Mouse (Mus musculus) erythroblast, embryonic 14.5 days (primary cell): ENCODE measurements around the gene Sctr. TPM values are rescaled to one million over a fixed set of nuclear protein-coding genes. Genes with fewer than 3 reads are reported as not detected.

Experiments used
- H3K27me3 ChIP-seq: 2 replicates; pipeline ENCODE4 v1.6.1; 2012; ENCODE audit warnings: inconsistent platforms; ENCODE audit not compliant: control insufficient read depth
- H3K36me3 ChIP-seq: 2 replicates; pipeline ENCODE4 v1.6.1; 2012; ENCODE audit warnings: mild to moderate bottlenecking, inconsistent platforms; ENCODE audit not compliant: control insufficient read depth
- H3K4me1 ChIP-seq: 2 replicates; pipeline ENCODE4 v1.6.1; 2012; ENCODE audit warnings: inconsistent platforms; ENCODE audit not compliant: control insufficient read depth
- H3K4me3 ChIP-seq: replicated peaks from 2 replicates; pipeline ENCODE3; 2012; ENCODE audit warnings: moderate library complexity, mild to moderate bottlenecking, inconsistent platforms
- H3K9me3 ChIP-seq: 2 replicates; pipeline ENCODE4 v1.6.1; 2012; ENCODE audit warnings: low read length, inconsistent platforms, mixed read lengths; ENCODE audit not compliant: control insufficient read depth
- GATA1 ChIP-seq: IDR thresholded peaks from 2 replicates; pipeline ENCODE4 v1.6.1; 2012; ENCODE audit warnings: low read length, inconsistent platforms, mixed read lengths
- TAL1 ChIP-seq: IDR thresholded peaks from 3 replicates; pipeline ENCODE4 v1.6.1; 2012; ENCODE audit warnings: low read length, inconsistent platforms, mixed read lengths
- polyA plus RNA-seq: library from polyadenylated mRNA; stranded (reverse); fragments of >175 nt; gene quantifications from 2 replicates; pipeline ENCODE4 v1.2.3, GENCODE M21; 2012

The Sctr gene
- polyA plus RNA-seq, 1 experiment = not detected

GRCm38 (mm10) chr1:120037021-120037683 is 30.5 kb downstream of the Sctr start:
- H3K4me1 ChIP-seq = no peaks in the 10 kb centered on the region
- H3K27me3 ChIP-seq = no peaks in the 10 kb centered on the region
- no peaks in the 10 kb centered on the region for H3K36me3 ChIP-seq
- no peak overlapping the region for H3K4me3 ChIP-seq
- TF ChIP-seq GATA1 (no peak), TAL1 (no peak)
- H3K9me3 ChIP-seq = no peaks in the 10 kb centered on the region

- no peak overlapping the region for H3K4me3 ChIP-seq
- TF ChIP-seq TAL1 = no peak
- no peaks in the 10 kb centered on the region for H3K4me1 ChIP-seq
- no peaks in the 10 kb centered on the region for H3K27me3 ChIP-seq
- no peaks in the 10 kb centered on the region for H3K9me3 ChIP-seq
- H3K36me3 ChIP-seq = no peaks in the 10 kb centered on the region
Observed at GRCm38 (mm10) chr1:120038594-120038993, 31.9 kb downstream of the Sctr start.

GRCm38 (mm10) chr1:120042421-120042820 is 35.7 kb downstream of the Sctr start:
- H3K27me3 ChIP-seq = no peaks in the 10 kb centered on the region
- H3K4me3 ChIP-seq = no peak overlapping the region
- H3K4me1 ChIP-seq = no peaks in the 10 kb centered on the region
- no peak for TF ChIP-seq GATA1
- no peak for TF ChIP-seq TAL1
- H3K9me3 ChIP-seq = no peaks in the 10 kb centered on the region
- H3K36me3 ChIP-seq = no peaks in the 10 kb centered on the region

- TF ChIP-seq GATA1 = no peak
- Histone ChIP-seq H3K27me3 (no peaks in the 10 kb centered on the region), H3K36me3 (no peaks in the 10 kb centered on the region), H3K4me3 (no peak overlapping the region), H3K4me1 (no peaks in the 10 kb centered on the region), H3K9me3 (no peaks in the 10 kb centered on the region)
Observed at GRCm38 (mm10) chr1:120044584-120044983, 37.9 kb downstream of the Sctr start.

- no peaks in the 10 kb centered on the region for H3K4me1 ChIP-seq
- no peaks in the 10 kb centered on the region for H3K9me3 ChIP-seq
- TF ChIP-seq GATA1 (no peak), TAL1 (no peak)
- H3K4me3 ChIP-seq = no peak overlapping the region
- no peaks in the 10 kb centered on the region for H3K27me3 ChIP-seq
- H3K36me3 ChIP-seq = no peaks in the 10 kb centered on the region
Observed at GRCm38 (mm10) chr1:120047325-120047724, 40.6 kb downstream of the Sctr start.

GRCm38 (mm10) chr1:120051070-120051469 is 44.4 kb downstream of the Sctr start:
- Histone ChIP-seq H3K4me1 (no peaks in the 10 kb centered on the region), H3K27me3 (no peaks in the 10 kb centered on the region), H3K9me3 (no peaks in the 10 kb centered on the region), H3K36me3 (no peaks in the 10 kb centered on the region), H3K4me3 (no peak overlapping the region)
- no peak for TF ChIP-seq GATA1
- no peak for TF ChIP-seq TAL1

- no peaks in the 10 kb centered on the region for H3K36me3 ChIP-seq
- H3K4me1 ChIP-seq = no peaks in the 10 kb centered on the region
- H3K27me3 ChIP-seq = no peaks in the 10 kb centered on the region
- H3K9me3 ChIP-seq = no peaks in the 10 kb centered on the region
- TF ChIP-seq GATA1 (no peak), TAL1 (no peak)
- no peak overlapping the region for H3K4me3 ChIP-seq
Observed at GRCm38 (mm10) chr1:120054997-120055396, 48.3 kb downstream of the Sctr start.

GRCm38 (mm10) chr1:120055475-120055874 is 48.8 kb downstream of the Sctr start:
- Histone ChIP-seq H3K36me3 (no peaks in the 10 kb centered on the region), H3K9me3 (no peaks in the 10 kb centered on the region), H3K4me1 (no peaks in the 10 kb centered on the region), H3K27me3 (no peaks in the 10 kb centered on the region), H3K4me3 (no peak overlapping the region)
- no peak for TF ChIP-seq GATA1
- TF ChIP-seq TAL1 = no peak

- TF ChIP-seq TAL1 = no peak
- TF ChIP-seq GATA1 = no peak
Observed at GRCm38 (mm10) chr1:120056236-120056635, 49.5 kb downstream of the Sctr start.

GRCm38 (mm10) chr1:120057044-120057443 is 50.4 kb downstream of the Sctr start:
- no peak overlapping the region for H3K4me3 ChIP-seq

More at GRCm38 (mm10) chr1:120056236-120056635, 49.5 kb downstream of the Sctr start:
- Histone ChIP-seq H3K4me1 (no peaks in the 10 kb centered on the region), H3K9me3 (no peaks in the 10 kb centered on the region), H3K36me3 (no peaks in the 10 kb centered on the region), H3K27me3 (no peaks in the 10 kb centered on the region), H3K4me3 (no peak overlapping the region)

More at GRCm38 (mm10) chr1:120057044-120057443, 50.4 kb downstream of the Sctr start:
- no peaks in the 10 kb centered on the region for H3K4me1 ChIP-seq
- H3K9me3 ChIP-seq = no peaks in the 10 kb centered on the region
- TF ChIP-seq TAL1 (no peak), GATA1 (no peak)
- H3K27me3 ChIP-seq = no peaks in the 10 kb centered on the region
- H3K36me3 ChIP-seq = no peaks in the 10 kb centered on the region
